Mouse (Mus musculus): Measurements from ENCODE around the gene Cdh3. TPM values are rescaled to one million over a fixed set of nuclear protein-coding genes. Genes with fewer than 3 reads are reported as not detected.

Cdh3 gene
- polyA plus RNA-seq, 1 experiment = 1.2 TPM

DNA sequence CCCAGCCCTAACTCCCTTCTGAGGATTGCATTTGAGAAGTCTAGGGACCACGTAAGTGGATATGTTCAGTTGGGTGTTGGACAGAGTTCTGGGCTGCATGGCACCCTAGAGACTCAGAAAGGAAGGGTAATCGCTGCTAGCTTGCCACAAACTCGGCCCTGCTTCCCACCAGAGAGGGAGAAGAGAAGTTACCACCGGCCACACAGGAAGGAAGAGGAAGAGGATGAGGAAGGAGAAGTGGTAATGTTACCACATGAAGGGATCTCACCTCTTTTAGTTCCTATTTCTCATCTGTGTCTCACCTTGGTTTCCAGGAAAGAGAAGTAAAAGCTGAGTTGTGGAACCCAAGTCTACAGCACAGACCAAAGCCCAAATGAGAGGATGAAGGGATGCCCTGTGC lies 63.6 kb downstream of the Cdh3 start:
- Histone ChIP-seq H3K4me1 (ENCODE audit: control insufficient read depth, insufficient read depth, low read length) (no peaks in the 10 kb centered on the region), H3K36me3 (ENCODE audit: control insufficient read depth, insufficient read depth, low read length) (no peaks in the 10 kb centered on the region), H3K27ac (ENCODE audit: control insufficient read depth, insufficient read depth, low read depth, low read length) (no peak overlapping the region), H3K4me3 (ENCODE audit: control insufficient read depth, low read depth, low read length) (no peak overlapping the region), H3K27me3 (ENCODE audit: control insufficient read depth, insufficient read depth, low read length) (no peaks in the 10 kb centered on the region)
- TF ChIP-seq CTCF (IDR thresholded peaks at IDR 0.05; ENCODE audit: control insufficient read depth, insufficient read depth, insufficient replicate concordance, low read depth, low read length) = no peak

GRCm38 (mm10) chr8:106576849-106577555 lies 66.3 kb downstream of the Cdh3 start:
- no peak for TF ChIP-seq POLR2A (IDR thresholded peaks at IDR 0.05; ENCODE audit: control insufficient read depth, low read depth, low read length)
- no peak for TF ChIP-seq CTCF (IDR thresholded peaks at IDR 0.05; ENCODE audit: control insufficient read depth, insufficient read depth, insufficient replicate concordance, low read depth, low read length)
- H3K36me3 ChIP-seq (ENCODE audit: control insufficient read depth, insufficient read depth, low read length) = no peaks in the 10 kb centered on the region
- no peaks in the 10 kb centered on the region for H3K27me3 ChIP-seq (ENCODE audit: control insufficient read depth, insufficient read depth, low read length)
- no peak overlapping the region for H3K4me3 ChIP-seq (ENCODE audit: control insufficient read depth, low read depth, low read length)
- no peaks in the 10 kb centered on the region for H3K4me1 ChIP-seq (ENCODE audit: control insufficient read depth, insufficient read depth, low read length)
- no peak overlapping the region for H3K27ac ChIP-seq (ENCODE audit: control insufficient read depth, insufficient read depth, low read depth, low read length)

GRCm38 (mm10) chr8:106579510-106579909 lies 68.8 kb downstream of the Cdh3 start:
- Histone ChIP-seq H3K4me1 (ENCODE audit: control insufficient read depth, insufficient read depth, low read length) (no peaks in the 10 kb centered on the region), H3K27me3 (ENCODE audit: control insufficient read depth, insufficient read depth, low read length) (no peaks in the 10 kb centered on the region), H3K36me3 (ENCODE audit: control insufficient read depth, insufficient read depth, low read length) (no peaks in the 10 kb centered on the region), H3K4me3 (ENCODE audit: control insufficient read depth, low read depth, low read length) (no peak overlapping the region), H3K27ac (ENCODE audit: control insufficient read depth, insufficient read depth, low read depth, low read length) (no peak overlapping the region)
- no peak for TF ChIP-seq CTCF (IDR thresholded peaks at IDR 0.05; ENCODE audit: control insufficient read depth, insufficient read depth, insufficient replicate concordance, low read depth, low read length)
- no peak for TF ChIP-seq POLR2A (IDR thresholded peaks at IDR 0.05; ENCODE audit: control insufficient read depth, low read depth, low read length)

DNA sequence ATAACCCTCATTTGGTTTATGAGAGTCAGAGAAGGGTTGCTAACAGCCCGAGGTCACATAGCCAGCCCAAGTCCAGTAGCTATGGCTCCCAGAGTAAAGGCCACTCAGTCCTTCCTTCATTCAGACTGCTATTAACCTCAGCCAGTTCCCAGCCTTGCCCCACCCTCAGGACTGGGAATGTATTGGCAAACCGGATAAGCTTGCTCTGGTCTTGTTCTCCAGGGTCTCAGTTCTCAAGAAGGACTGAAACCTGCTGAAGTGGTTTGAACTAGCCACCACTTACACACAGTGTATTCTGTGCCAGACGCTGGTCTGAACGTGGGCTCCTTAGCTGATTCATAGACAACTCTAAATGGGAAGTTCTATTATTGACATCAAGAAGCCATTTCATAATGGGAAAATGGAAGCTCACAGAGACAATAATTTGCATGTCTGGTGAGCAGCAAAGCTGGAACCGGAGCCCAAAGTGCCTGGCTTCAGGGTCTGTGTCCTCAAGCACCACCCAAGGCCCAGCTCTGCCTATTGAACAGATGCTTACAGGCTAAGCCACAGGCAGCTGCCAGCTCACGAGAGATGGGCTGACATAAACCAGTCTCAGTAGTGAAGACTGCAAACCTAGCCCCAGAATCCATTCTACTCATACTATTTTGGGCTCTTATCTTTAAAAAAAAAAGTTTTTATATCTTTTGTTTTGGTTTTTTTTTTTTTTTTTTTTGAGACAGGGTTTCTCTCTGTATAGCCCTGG lies 70.8 kb downstream of the Cdh3 start:
- Histone ChIP-seq H3K4me1 (ENCODE audit: control insufficient read depth, insufficient read depth, low read length) (no peaks in the 10 kb centered on the region), H3K27ac (ENCODE audit: control insufficient read depth, insufficient read depth, low read depth, low read length) (no peak overlapping the region), H3K36me3 (ENCODE audit: control insufficient read depth, insufficient read depth, low read length) (no peaks in the 10 kb centered on the region), H3K27me3 (ENCODE audit: control insufficient read depth, insufficient read depth, low read length) (no peaks in the 10 kb centered on the region), H3K4me3 (ENCODE audit: control insufficient read depth, low read depth, low read length) (no peak overlapping the region)
- TF ChIP-seq POLR2A (IDR thresholded peaks at IDR 0.05; ENCODE audit: control insufficient read depth, low read depth, low read length) (no peak), CTCF (IDR thresholded peaks at IDR 0.05; ENCODE audit: control insufficient read depth, insufficient read depth, insufficient replicate concordance, low read depth, low read length) (no peak)

DNA sequence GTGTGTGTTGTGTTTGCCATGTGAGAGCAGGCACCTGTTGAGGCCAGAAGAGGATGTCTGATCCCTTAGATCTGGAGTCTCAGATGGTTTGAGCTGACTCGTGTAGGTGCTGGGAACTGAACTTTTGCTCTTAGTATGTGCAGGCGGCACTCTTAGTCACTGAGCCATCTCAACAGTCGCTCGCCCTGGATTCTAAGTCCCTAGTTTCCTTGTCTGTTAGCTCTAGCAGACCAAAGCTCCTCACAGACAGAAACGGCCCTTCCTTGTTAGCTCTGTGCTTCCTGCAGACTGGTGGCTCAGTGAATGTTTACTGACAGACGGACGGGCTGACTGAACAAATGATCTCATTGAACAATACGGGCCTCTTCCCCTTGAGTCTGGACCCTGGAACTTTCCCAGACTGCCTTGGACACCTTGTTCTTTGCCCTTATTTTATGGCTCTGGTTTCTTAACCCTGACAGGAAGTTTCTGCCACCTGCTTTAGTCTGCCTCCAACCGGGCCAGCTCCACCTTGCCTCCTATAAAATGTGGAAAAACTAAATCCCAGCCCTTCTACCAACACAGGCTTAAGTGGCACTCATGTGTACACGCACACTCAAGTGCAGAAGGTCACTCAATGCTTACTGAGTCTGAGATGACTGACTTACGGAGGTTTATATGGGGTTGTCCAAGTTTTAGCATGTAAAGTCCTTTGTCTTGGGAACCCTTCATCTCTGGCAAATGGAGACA lies 74.4 kb downstream of the Cdh3 start:
- Histone ChIP-seq H3K36me3 (ENCODE audit: control insufficient read depth, insufficient read depth, low read length) (no peaks in the 10 kb centered on the region), H3K27ac (ENCODE audit: control insufficient read depth, insufficient read depth, low read depth, low read length) (no peak overlapping the region), H3K27me3 (ENCODE audit: control insufficient read depth, insufficient read depth, low read length) (no peaks in the 10 kb centered on the region), H3K4me1 (ENCODE audit: control insufficient read depth, insufficient read depth, low read length) (no peaks in the 10 kb centered on the region), H3K4me3 (ENCODE audit: control insufficient read depth, low read depth, low read length) (no peak overlapping the region)
- TF ChIP-seq POLR2A (IDR thresholded peaks at IDR 0.05; ENCODE audit: control insufficient read depth, low read depth, low read length) (no peak), CTCF (IDR thresholded peaks at IDR 0.05; ENCODE audit: control insufficient read depth, insufficient read depth, insufficient replicate concordance, low read depth, low read length) (no peak)

- no peak for TF ChIP-seq CTCF (IDR thresholded peaks at IDR 0.05; ENCODE audit: control insufficient read depth, insufficient read depth, insufficient replicate concordance, low read depth, low read length)
- no peak for TF ChIP-seq POLR2A (IDR thresholded peaks at IDR 0.05; ENCODE audit: control insufficient read depth, low read depth, low read length)
- H3K27me3 ChIP-seq (ENCODE audit: control insufficient read depth, insufficient read depth, low read length) = no peaks in the 10 kb centered on the region
- no peaks in the 10 kb centered on the region for H3K36me3 ChIP-seq (ENCODE audit: control insufficient read depth, insufficient read depth, low read length)
- H3K4me3 ChIP-seq (ENCODE audit: control insufficient read depth, low read depth, low read length) = no peak overlapping the region
- no peak overlapping the region for H3K27ac ChIP-seq (ENCODE audit: control insufficient read depth, insufficient read depth, low read depth, low read length)
- H3K4me1 ChIP-seq (ENCODE audit: control insufficient read depth, insufficient read depth, low read length) = no peaks in the 10 kb centered on the region
Measured at GRCm38 (mm10) chr8:106585671-106586037, 75.0 kb downstream of the Cdh3 start.

- Histone ChIP-seq H3K4me3 (ENCODE audit: control insufficient read depth, low read depth, low read length) (no peak overlapping the region), H3K36me3 (ENCODE audit: control insufficient read depth, insufficient read depth, low read length) (no peaks in the 10 kb centered on the region), H3K27ac (ENCODE audit: control insufficient read depth, insufficient read depth, low read depth, low read length) (no peak overlapping the region), H3K4me1 (ENCODE audit: control insufficient read depth, insufficient read depth, low read length) (no peaks in the 10 kb centered on the region), H3K27me3 (ENCODE audit: control insufficient read depth, insufficient read depth, low read length) (no peaks in the 10 kb centered on the region)
- TF ChIP-seq CTCF (IDR thresholded peaks at IDR 0.05; ENCODE audit: control insufficient read depth, insufficient read depth, insufficient replicate concordance, low read depth, low read length) = no peak
- TF ChIP-seq POLR2A (IDR thresholded peaks at IDR 0.05; ENCODE audit: control insufficient read depth, low read depth, low read length) = no peak
Measured at GRCm38 (mm10) chr8:106586896-106587295, 76.2 kb downstream of the Cdh3 start.
